Mouse (Mus musculus): ENCODE data around the gene Trim30c. TPM values are rescaled to one million over a fixed set of nuclear protein-coding genes. Genes with fewer than 3 reads are reported as not detected.

Trim30c gene
- polyA plus RNA-seq (2015; fragmentation: Nextera tagmentation; extraction: Ambion mirVana) = 0.13 and 0.14 TPM in 2 replicates

- Histone ChIP-seq H3K9ac (ENCODE audit: low read length) (no peak within 1 kb of the TSS), H3K9me3 (ENCODE audit: control insufficient read depth, low read length) (no peaks in the 10 kb centered on the region)
These were observed at the start of gene Trim30c for GRCm38 (mm10) chr7:104400698-104401097. TSS of gene Trim30c (minus strand) at chr7:104400837.

GRCm38 (mm10) chr7:104445961-104446645 is 45.5 kb upstream of the Trim30c start:
- ATAC-seq (ENCODE audit: low read depth) = peak; percentile 57
- WGBS = 42% methylated on average over 2 of the region's 2 CpGs
- H3K4me2 ChIP-seq (ENCODE audit: low read depth, low read length) = peak overlapping the region; percentile 36
- no peaks in the 10 kb centered on the region for H3K9me3 ChIP-seq (ENCODE audit: control insufficient read depth, low read length)
- no peaks in the 10 kb centered on the region for H3K36me3 ChIP-seq (ENCODE audit: control insufficient read depth, insufficient read depth, low read length)
- no peak overlapping the region for H3K4me3 ChIP-seq (ENCODE audit: low read length)
- H3K4me1 ChIP-seq (replicated peaks; ENCODE audit: control insufficient read depth, insufficient read depth, low read length) = no peaks in the 10 kb centered on the region
- H3K27me3 ChIP-seq (ENCODE audit: control insufficient read depth, insufficient read depth, low read depth, low read length) = no peaks in the 10 kb centered on the region
- H3K9ac ChIP-seq (ENCODE audit: low read length) = no peak overlapping the region
- H3K27ac ChIP-seq (ENCODE audit: low read length) = peak overlapping the region; percentile 24; the same call in 1 of the 2 replicates

More at GRCm38 (mm10) chr7:104400698-104401097, at the start of gene Trim30c:
- no peak for ATAC-seq (ENCODE audit: low read depth)
- 88% methylated on average over 1 of the region's 1 CpGs for WGBS
- H3K4me3 ChIP-seq (ENCODE audit: low read length) = no peak within 1 kb of the TSS
- no peak within 1 kb of the TSS for H3K4me2 ChIP-seq (ENCODE audit: low read depth, low read length)
- no peaks in the 10 kb centered on the region for H3K36me3 ChIP-seq (ENCODE audit: control insufficient read depth, insufficient read depth, low read length)
- no peaks in the 10 kb centered on the region for H3K4me1 ChIP-seq (replicated peaks; ENCODE audit: control insufficient read depth, insufficient read depth, low read length)
- H3K27me3 ChIP-seq (ENCODE audit: control insufficient read depth, insufficient read depth, low read depth, low read length) = no peaks in the 10 kb centered on the region
- no peak within 1 kb of the TSS for H3K27ac ChIP-seq (ENCODE audit: low read length)

GRCm38 (mm10) chr7:104404460-104404950 is 3.9 kb upstream of the Trim30c start:
- Histone ChIP-seq H3K27me3 (ENCODE audit: control insufficient read depth, insufficient read depth, low read depth, low read length) (no peaks in the 10 kb centered on the region), H3K4me1 (replicated peaks; ENCODE audit: control insufficient read depth, insufficient read depth, low read length) (no peaks in the 10 kb centered on the region), H3K4me3 (ENCODE audit: low read length) (no peak overlapping the region), H3K36me3 (ENCODE audit: control insufficient read depth, insufficient read depth, low read length) (no peaks in the 10 kb centered on the region), H3K4me2 (ENCODE audit: low read depth, low read length) (no peak overlapping the region), H3K9ac (ENCODE audit: low read length) (no peak overlapping the region), H3K27ac (ENCODE audit: low read length) (no peak overlapping the region), H3K9me3 (ENCODE audit: control insufficient read depth, low read length) (no peaks in the 10 kb centered on the region)
- ATAC-seq (ENCODE audit: low read depth) = no peak
- 92% methylated on average over 3 of the region's 3 CpGs for WGBS

GRCm38 (mm10) chr7:104401140-104401539 is 503 bp upstream of the Trim30c start:
- Histone ChIP-seq H3K27ac (ENCODE audit: low read length) (no peak overlapping the region), H3K4me1 (replicated peaks; ENCODE audit: control insufficient read depth, insufficient read depth, low read length) (no peaks in the 10 kb centered on the region), H3K9me3 (ENCODE audit: control insufficient read depth, low read length) (no peaks in the 10 kb centered on the region), H3K4me2 (ENCODE audit: low read depth, low read length) (no peak overlapping the region), H3K9ac (ENCODE audit: low read length) (no peak overlapping the region), H3K36me3 (ENCODE audit: control insufficient read depth, insufficient read depth, low read length) (no peaks in the 10 kb centered on the region), H3K4me3 (ENCODE audit: low read length) (no peak overlapping the region), H3K27me3 (ENCODE audit: control insufficient read depth, insufficient read depth, low read depth, low read length) (no peaks in the 10 kb centered on the region)
- no peak for ATAC-seq (ENCODE audit: low read depth)

- Histone ChIP-seq H3K4me1 (replicated peaks; ENCODE audit: control insufficient read depth, insufficient read depth, low read length) (no peaks in the 10 kb centered on the region), H3K4me2 (ENCODE audit: low read depth, low read length) (no peak overlapping the region), H3K4me3 (ENCODE audit: low read length) (no peak overlapping the region), H3K27ac (ENCODE audit: low read length) (no peak overlapping the region), H3K9ac (ENCODE audit: low read length) (no peak overlapping the region), H3K27me3 (ENCODE audit: control insufficient read depth, insufficient read depth, low read depth, low read length) (no peaks in the 10 kb centered on the region), H3K36me3 (ENCODE audit: control insufficient read depth, insufficient read depth, low read length) (no peaks in the 10 kb centered on the region), H3K9me3 (ENCODE audit: control insufficient read depth, low read length) (no peaks in the 10 kb centered on the region)
- ATAC-seq (ENCODE audit: low read depth) = no peak
- WGBS = 80% methylated on average over 1 of the region's 1 CpGs
These were observed 2.1 kb downstream of the Trim30c start for GRCm38 (mm10) chr7:104398492-104398891.

- H3K27ac ChIP-seq (ENCODE audit: low read length) = no peak within 1 kb of the TSS
- no peak within 1 kb of the TSS for H3K9ac ChIP-seq (ENCODE audit: low read length)
- no peak within 1 kb of the TSS for H3K4me2 ChIP-seq (ENCODE audit: low read depth, low read length)
- no peak within 1 kb of the TSS for H3K4me3 ChIP-seq (ENCODE audit: low read length)
- H3K27me3 ChIP-seq (ENCODE audit: control insufficient read depth, insufficient read depth, low read depth, low read length) = no peaks in the 10 kb centered on the region
- H3K36me3 ChIP-seq (ENCODE audit: control insufficient read depth, insufficient read depth, low read length) = no peaks in the 10 kb centered on the region
- WGBS = 59% methylated on average over 1 of the region's 1 CpGs
- ATAC-seq (ENCODE audit: low read depth) = no peak
- H3K9me3 ChIP-seq (ENCODE audit: control insufficient read depth, low read length) = no peaks in the 10 kb centered on the region
- H3K4me1 ChIP-seq (replicated peaks; ENCODE audit: control insufficient read depth, insufficient read depth, low read length) = no peaks in the 10 kb centered on the region
These were observed 30.8 kb downstream of the Trim30c start, which contains the start of gene Trim30b for GRCm38 (mm10) chr7:104369736-104370414. TSS of gene Trim30b (minus strand) at chr7:104369884.

GRCm38 (mm10) chr7:104366339-104366738 is 34.3 kb downstream of the Trim30c start:
- ATAC-seq (ENCODE audit: low read depth) = no peak
- Histone ChIP-seq H3K9ac (ENCODE audit: low read length) (no peak overlapping the region), H3K4me1 (replicated peaks; ENCODE audit: control insufficient read depth, insufficient read depth, low read length) (no peaks in the 10 kb centered on the region), H3K4me2 (ENCODE audit: low read depth, low read length) (no peak overlapping the region), H3K4me3 (ENCODE audit: low read length) (no peak overlapping the region), H3K9me3 (ENCODE audit: control insufficient read depth, low read length) (no peaks in the 10 kb centered on the region), H3K36me3 (ENCODE audit: control insufficient read depth, insufficient read depth, low read length) (no peaks in the 10 kb centered on the region), H3K27ac (ENCODE audit: low read length) (no peak overlapping the region), H3K27me3 (ENCODE audit: control insufficient read depth, insufficient read depth, low read depth, low read length) (no peaks in the 10 kb centered on the region)

- Histone ChIP-seq H3K27me3 (ENCODE audit: control insufficient read depth, insufficient read depth, low read depth, low read length) (no peaks in the 10 kb centered on the region), H3K4me3 (ENCODE audit: low read length) (peak overlapping the region; percentile 52; the same call in 1 of the 2 replicates), H3K36me3 (ENCODE audit: control insufficient read depth, insufficient read depth, low read length) (no peaks in the 10 kb centered on the region), H3K9me3 (ENCODE audit: control insufficient read depth, low read length) (no peaks in the 10 kb centered on the region), H3K4me2 (ENCODE audit: low read depth, low read length) (peak overlapping the region; percentile 67), H3K9ac (ENCODE audit: low read length) (no peak overlapping the region), H3K4me1 (replicated peaks; ENCODE audit: control insufficient read depth, insufficient read depth, low read length) (0 out of 2 replicates have a peak, but pooled peaks cover 2% of the 10 kb centered on the region), H3K27ac (ENCODE audit: low read length) (no peak overlapping the region)
- WGBS = 63% methylated on average over 2 of the region's 2 CpGs
- ATAC-seq (ENCODE audit: low read depth) = peak; percentile 26
These were observed 47.1 kb downstream of the Trim30c start for GRCm38 (mm10) chr7:104353600-104353967.

All from lung, embryonic 16.5 days (tissue).